Mouse (Mus musculus): ENCODE measurements around the gene Trim16.

- TF ChIP-seq GATA1 (IDR thresholded peaks at IDR 0.05; ENCODE audit: borderline replicate concordance, low read length) (no peak), FLI1 (IDR thresholded peaks at IDR 0.05; ENCODE audit: low read length) (no peak)
These were observed 31.2 kb downstream of the Trim16 start for GRCm38 (mm10) chr11:62851199-62851598.
